Mouse (Mus musculus): ENCODE results near the gene Lysmd2.
"Not testable (repeated sequence)": the region's sequence is repeated elsewhere in the genome, so short reads cannot be mapped to it uniquely, and the experiment has no call there.

The Lysmd2 gene

GRCm38 (mm10) chr9:75630823-75631454 lies 5.4 kb downstream of the Lysmd2 start:
- no peak for DNase-seq

GRCm38 (mm10) chr9:75632111-75632510 lies 6.6 kb downstream of the Lysmd2 start:
- no peak for DNase-seq

GRCm38 (mm10) chr9:75632902-75633301 lies 7.4 kb downstream of the Lysmd2 start:
- no peak for DNase-seq

GRCm38 (mm10) chr9:75633603-75634002 lies 8.1 kb downstream of the Lysmd2 start:
- DNase-seq = no peak

GRCm38 (mm10) chr9:75634226-75634625 lies 8.7 kb downstream of the Lysmd2 start:
- no peak for DNase-seq

GRCm38 (mm10) chr9:75645405-75645804 lies 19.9 kb downstream of the Lysmd2 start:
- DNase-seq = peak; percentile 36 to 62

GRCm38 (mm10) chr9:75653981-75654911 lies 28.7 kb downstream of the Lysmd2 start:
- no peak for DNase-seq

- DNase-seq = not testable (repeated sequence)
Observed at GRCm38 (mm10) chr9:75656456-75656855, 30.9 kb downstream of the Lysmd2 start.

- DNase-seq = no peak
Observed at GRCm38 (mm10) chr9:75660917-75661316, 35.4 kb downstream of the Lysmd2 start.

GRCm38 (mm10) chr9:75665364-75665763 lies 39.8 kb downstream of the Lysmd2 start:
- DNase-seq = no peak

- no peak for DNase-seq
Observed at GRCm38 (mm10) chr9:75666612-75667011, 41.1 kb downstream of the Lysmd2 start.

- no peak for DNase-seq
Observed at GRCm38 (mm10) chr9:75672769-75673168, 47.2 kb downstream of the Lysmd2 start.

GRCm38 (mm10) chr9:75676226-75676625 lies 50.7 kb downstream of the Lysmd2 start:
- DNase-seq = no peak

- DNase-seq = no peak
Observed at GRCm38 (mm10) chr9:75678341-75678740, 52.8 kb downstream of the Lysmd2 start.

GRCm38 (mm10) chr9:75679629-75680028 lies 54.1 kb downstream of the Lysmd2 start:
- no peak for DNase-seq

GRCm38 (mm10) chr9:75680606-75681005 lies 55.1 kb downstream of the Lysmd2 start:
- no peak for DNase-seq

GRCm38 (mm10) chr9:75683426-75684191 lies 58.1 kb downstream of the Lysmd2 start, which contains the start of gene Scg3:
Scg3 (minus strand) TSS chr9:75684056.
- DNase-seq = peak; percentile 50 to 58

GRCm38 (mm10) chr9:75684292-75684691 lies 58.8 kb downstream of the Lysmd2 start:
- DNase-seq = no peak

- DNase-seq = no peak
Observed at GRCm38 (mm10) chr9:75684772-75685171, 59.2 kb downstream of the Lysmd2 start.

Measured in thymus, postnatal 36 days (tissue).